Mouse (Mus musculus): ENCODE data around the gene Dok5. TPM values are rescaled to one million over a fixed set of nuclear protein-coding genes. Genes with fewer than 3 reads are reported as not detected.

Dok5 gene
- total RNA-seq, 2 experiments from 2014 or later = 33.9 to 35.1 TPM

DNA sequence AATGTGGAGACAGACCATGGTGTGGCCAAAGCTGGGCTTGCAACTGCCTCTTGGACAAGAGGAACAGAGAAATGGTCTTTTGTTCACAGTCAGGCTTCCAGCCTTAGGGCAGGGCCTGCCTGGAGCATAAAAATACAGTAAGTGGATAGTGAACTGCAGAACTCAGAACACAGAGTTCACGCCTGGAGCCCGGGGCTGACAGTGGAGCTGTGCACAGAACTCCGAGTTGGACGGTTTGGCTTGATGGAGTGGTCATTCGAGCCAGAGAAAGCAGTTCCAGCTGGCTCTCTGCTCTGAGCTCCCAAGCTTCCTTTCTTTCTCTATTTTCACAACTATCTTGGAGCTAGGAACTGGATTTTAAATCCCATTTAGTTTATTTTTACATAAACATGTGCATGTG is 124.5 kb downstream of the Dok5 start:
- DNase-seq (ENCODE audit: low spot score in 2 of 2) = no peak

DNA sequence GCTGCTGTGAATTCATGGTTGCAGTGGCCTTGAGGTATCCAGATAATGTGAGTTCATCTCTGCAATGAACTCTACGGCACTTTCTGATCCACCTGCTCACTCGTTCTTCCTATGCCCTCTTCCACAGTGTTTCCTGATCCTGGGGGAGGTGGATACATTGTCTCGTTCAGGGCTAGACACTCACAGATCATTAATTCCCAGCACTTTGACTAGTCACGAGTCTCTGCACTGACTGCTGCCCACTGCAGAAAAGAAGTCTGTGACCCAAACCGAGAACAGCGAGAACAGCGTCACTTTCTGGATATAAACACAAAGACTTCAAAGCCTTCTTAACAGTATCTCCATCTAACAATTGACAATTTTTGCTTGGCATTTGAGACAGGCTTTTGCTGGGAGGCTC is 125.9 kb downstream of the Dok5 start:
- no peak for DNase-seq (ENCODE audit: low spot score in 2 of 2)

DNA sequence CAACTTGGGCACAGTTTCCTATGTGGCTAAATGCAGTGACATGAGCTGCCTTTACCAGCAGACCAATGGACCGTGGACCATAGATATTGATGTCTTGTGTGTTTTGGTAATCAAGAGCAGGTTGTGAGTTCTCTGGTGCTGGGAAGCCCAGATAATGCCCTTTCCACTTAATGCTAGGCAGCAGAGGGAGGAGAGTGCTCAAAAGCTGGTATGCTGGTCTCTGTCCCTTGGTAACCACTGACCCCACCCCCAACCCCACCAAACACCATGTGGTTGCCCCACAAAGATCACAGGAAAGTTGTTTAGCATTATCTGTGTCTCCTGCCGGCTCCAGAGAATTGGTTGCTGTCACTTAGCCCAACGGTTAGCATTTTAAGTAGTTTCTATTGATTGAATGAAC is 127.0 kb downstream of the Dok5 start:
- no peak for DNase-seq (ENCODE audit: low spot score in 2 of 2)

DNA sequence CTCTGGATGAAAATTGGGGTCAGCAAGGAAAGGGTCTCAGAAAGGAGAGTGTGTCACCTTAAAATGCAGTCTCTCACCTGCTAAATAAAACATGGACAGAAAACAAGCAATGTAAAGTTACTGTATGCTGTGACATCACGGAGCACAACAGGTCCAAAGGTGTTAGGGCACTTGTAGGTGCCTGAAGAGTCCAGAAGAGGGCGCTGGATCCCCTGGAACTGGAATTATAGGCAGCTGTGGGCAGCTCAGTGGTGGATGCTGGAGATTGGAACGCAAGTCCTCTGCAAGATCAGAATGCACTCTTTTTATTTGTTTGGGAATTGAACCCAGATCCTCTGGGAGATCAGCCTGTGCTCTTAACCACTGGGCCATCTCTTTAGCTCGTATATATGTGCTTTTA is 129.0 kb downstream of the Dok5 start:
- DNase-seq (ENCODE audit: low spot score in 2 of 2) = no peak

DNA sequence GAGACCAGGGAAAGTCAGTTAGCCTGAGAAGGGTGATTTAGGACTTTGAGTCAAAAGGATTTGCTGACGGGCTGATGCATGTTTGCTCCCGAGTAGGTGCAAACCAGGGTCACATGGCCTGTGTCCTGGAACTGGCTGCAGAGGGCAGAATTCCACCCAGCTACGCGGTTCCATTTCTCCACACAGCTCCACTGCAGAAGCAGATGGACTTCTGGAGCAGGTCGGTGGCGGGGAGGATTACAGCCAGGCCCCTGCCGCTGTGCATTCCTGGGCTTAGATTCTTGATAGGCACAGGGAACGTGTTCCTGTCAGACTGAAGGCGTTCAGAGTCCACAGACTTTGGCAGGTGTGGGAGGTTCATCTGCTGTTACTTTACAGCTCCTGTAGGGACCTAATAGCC is 131.2 kb downstream of the Dok5 start:
- DNase-seq (ENCODE audit: low spot score in 2 of 2) = no peak

DNA sequence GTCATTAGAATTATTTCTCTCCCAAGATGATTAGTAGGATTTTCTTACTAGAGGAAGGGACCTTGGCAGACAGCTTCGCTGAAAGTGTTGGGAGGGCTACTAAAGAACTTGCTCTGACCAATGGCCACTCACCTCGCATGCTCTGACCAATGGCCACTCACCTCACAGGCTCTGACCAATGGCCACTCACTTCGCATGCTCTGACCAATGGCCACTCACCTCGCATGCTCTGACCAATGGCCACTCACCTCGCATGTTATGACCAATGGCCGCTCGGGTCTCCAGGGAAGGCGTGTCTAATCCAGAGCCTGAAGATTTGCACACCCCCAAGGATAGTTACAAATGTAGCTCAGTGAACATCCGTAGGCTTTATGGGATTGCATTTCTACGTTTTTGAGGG is 131.6 kb downstream of the Dok5 start:
- no peak for DNase-seq (ENCODE audit: low spot score in 2 of 2)

DNA sequence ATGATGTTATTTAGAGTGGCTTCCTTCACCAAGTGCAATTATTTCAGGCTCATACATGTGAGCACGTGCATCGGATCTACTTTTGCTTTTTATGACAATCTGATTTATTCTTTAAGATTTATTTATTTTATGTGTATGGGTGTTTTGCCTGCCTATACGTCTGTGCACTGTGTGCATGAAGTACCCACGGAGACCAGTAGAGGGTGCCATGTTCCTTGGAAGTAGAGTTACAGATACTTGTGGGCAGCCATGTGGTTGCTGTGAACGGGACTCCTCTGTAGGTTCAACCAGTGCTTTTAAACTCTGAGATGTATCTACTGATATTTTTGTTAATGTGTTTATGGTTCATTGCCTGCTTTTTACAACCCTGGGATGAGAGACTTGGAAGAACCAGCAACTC is 132.4 kb downstream of the Dok5 start:
- DNase-seq (ENCODE audit: low spot score in 2 of 2) = no peak

DNA sequence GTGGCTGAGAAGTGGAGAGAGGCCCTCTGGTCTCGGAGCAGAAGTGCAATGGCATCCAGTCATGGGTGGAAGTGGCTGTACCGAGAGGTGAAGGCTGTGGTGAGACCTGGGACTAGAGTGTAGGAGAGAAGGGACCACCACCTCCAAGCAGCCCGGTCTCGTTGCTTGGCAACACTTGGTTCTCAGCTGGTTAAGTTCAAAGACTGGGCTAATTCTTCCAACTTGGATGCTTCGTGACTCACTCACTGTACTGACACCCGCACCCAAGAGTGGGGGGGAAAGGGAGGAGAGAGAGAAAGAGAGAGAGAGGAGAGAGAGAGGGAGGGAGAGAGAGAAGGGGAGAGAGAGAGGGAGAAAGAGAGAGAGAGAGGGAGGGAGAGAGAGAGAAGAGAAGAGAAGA is 133.2 kb downstream of the Dok5 start:
- peak in 1 of 2 experiments; percentile 24 for DNase-seq (ENCODE audit: low spot score in 2 of 2)

DNA sequence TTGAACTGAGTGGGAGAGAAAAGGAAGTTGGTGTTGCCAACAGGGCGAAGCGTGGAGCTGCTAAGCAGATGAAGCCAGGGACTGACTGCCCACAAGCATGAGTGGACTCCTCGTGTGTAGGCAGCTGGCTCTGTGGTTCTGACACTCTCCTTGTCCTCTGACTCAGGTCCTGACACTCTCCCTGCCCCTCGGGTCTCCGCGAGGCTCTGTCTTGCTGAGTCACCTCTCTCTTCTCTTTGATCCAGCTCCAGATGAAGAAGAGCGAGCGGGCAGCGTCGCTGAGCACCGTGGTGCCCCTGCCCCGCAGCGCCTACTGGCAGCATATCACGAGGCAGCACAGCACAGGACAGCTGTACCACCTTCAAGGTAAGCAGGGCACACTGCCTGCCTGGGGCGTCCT is 139.0 kb downstream of the Dok5 start:
- DNase-seq (ENCODE audit: low spot score in 2 of 2) = no peak

DNA sequence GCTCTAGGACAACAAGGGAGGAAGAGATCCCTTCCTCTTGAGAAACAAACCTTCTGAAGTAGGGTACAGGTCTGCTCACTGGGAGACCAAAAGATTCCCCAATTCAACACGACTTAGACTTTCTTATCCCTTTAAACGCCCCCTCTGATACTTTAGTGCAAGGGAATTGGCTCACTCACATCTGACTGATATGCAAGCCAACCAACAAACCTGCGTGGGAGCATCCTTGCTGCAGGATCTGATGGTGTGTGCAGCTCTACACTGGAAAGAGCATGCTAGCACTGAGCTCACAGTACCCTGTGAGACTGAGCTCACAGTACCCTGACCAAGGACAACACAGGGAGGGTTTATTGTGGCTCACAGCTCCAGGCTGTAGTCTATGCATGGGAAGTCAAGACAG is 139.9 kb downstream of the Dok5 start:
- peak; percentile 28 to 30 for DNase-seq (ENCODE audit: low spot score in 2 of 2)

DNA sequence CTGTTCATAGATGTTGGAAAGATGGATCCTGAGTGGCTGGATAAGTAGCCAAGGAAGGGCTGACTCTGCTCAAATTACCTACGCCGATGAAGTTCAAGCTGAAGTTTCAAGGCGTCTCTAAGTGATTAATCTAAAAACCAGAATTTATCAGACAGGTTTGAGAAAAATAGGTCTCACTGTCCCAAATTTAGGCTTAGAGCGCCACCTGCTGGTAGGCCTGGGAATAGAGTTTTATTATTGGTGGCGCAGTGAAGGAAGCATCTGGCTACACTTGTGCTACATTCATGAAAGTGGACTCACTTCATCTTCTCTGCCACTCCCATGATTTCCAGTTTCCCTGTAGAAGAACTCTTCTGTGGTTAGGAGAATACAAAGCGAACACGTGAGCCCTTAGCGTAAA is 141.8 kb downstream of the Dok5 start:
- peak; percentile 81 to 87 for DNase-seq (ENCODE audit: low spot score in 2 of 2)

DNA sequence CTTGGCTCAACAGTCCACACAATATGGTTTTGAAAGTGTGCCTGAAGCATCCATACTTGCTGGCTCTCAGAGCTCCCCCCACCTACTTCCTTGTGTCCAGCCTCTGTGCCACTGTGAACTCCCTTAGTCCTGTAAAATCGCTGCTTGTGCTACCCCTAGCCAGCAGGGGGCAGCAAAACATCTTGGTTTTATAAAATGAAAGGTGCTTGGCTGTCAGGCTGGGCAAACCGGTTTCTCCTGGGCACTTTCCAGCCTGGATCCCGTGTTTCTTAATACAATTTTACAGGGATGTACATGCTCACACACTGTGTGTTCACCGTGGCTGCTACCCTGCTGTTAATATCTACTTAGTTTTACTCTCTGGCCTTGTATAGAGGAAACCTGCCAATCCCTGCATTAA is 145.9 kb downstream of the Dok5 start:
- peak; percentile 82 to 89 for DNase-seq (ENCODE audit: low spot score in 2 of 2)

DNA sequence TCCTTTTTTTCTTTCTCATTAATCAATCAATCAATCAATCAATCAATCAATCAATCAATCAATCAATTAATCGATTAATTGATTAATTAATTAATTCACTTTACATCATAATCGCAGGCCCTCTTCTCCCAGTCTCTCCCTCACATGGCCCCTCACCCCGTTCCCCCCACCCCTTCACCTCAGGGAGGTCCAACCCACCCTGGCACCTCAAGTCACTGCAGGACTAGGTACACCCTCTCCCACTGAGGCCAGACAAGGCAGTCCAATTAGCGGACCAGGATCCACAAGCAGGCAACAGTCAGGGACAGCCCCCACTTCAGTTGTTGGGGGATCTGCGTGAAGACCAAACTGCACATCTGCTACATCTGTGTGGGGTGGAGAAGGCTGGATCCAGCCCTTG is 146.3 kb downstream of the Dok5 start:
- no peak for DNase-seq (ENCODE audit: low spot score in 2 of 2)

DNA sequence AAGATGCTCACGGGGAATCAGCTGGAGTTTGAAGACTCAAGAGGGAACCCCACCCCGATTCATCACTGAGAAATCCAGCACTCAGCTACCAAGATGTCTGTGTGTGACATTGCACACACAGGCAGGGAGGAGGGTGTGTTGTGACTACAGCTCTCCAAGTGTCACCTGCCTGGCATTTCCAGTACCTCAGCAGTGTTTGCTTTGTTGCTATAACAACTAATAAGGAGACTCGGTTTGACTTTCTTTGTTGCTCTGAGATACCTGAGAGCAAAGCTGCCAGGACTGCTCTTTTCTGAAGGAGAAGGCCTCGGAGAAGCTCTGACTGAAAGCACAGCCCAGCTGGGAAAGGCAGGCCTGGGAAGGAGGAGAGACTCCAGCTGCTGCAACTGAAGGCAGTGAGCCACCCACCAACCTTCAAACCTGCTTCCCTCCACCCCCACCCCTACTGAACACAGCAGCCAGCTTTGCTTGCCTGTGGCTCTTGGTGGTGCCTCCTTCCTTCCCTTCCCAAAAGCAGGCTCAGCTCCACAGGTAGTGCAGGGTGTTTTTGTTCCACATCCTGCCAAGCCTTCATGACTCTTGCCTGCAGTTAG is 152.7 kb downstream of the Dok5 start:
- no peak for DNase-seq (ENCODE audit: low spot score in 2 of 2)

DNA sequence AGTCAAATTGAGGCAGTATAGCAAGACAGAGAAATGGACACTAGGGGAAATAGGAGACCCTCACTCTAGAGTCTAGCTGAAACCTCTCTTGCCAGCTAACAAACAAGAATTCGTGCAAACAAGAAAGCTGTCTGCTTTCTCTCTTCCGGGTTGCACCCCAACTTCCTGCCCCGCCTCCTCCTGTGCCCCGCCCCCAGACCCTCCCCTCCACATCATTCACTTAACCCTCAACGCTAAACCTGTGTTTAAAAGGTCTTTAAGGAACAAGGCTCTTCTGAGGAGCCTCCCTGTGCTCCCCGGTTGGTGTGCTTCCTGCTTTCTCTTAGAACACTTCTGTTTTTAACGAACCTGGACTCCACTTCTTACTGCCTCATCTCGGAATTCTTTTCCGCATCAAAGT is 156.4 kb downstream of the Dok5 start:
- no peak for DNase-seq (ENCODE audit: low spot score in 2 of 2)

DNA sequence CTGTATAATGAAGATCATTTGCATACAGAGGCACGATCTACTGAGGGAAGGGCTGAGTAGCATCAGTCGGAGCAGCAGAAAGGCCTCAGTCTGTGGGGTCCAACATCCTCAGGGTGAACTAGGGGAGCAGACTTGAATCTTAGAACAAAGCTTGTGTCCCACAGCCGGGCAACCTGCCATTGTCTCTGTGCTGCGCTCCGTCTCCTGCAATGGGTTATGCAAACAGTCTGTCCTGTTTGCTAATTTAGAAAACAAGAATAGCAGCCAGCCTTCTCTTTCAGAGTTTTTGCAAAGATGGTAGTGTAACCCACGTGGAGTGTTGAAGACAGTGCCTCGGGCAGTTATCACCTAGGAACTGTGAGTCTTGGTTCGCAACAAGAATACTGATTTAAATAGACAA is 163.5 kb downstream of the Dok5 start:
- peak; percentile 43 to 44 for DNase-seq (ENCODE audit: low spot score in 2 of 2)

DNA sequence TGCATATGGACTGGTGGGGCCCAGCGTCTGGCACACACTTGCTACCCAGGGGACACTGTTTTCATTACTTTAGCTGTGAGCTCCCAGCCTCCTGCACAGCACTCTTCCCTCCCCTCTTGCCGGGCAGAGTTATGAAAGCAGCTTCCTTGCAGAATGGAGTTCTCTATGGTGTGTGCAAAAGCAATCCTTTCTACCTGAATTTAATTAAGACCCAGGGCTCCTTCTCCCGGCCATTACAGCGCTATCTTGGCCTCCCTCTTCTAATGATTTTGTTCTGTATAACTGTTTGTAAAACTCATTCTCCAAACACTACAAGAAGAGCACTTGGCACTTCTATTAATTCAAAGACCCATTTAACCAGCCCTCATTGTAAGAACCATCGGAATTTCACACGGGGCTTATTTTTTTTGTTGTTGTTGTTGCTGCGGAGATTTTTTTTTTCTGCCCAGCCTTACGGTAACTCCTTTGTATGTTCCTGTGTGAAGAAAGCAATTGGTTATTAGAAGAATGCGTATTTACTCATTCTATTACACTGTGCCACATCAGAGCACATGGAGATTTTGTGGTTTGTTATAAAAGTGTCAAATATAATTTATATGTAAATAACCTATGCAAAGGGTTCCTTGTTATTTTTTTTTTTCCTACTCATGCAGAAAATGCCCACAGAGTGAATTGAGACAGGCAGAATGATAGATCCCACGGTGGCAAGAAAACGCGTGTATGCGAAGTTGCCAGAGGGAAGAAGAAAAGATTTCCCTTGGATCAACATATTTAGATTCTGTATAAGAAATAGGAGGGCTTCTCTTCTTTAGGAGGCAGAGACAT is 170.8 kb downstream of the Dok5 start:
- DNase-seq (ENCODE audit: low spot score in 2 of 2) = no peak

DNA sequence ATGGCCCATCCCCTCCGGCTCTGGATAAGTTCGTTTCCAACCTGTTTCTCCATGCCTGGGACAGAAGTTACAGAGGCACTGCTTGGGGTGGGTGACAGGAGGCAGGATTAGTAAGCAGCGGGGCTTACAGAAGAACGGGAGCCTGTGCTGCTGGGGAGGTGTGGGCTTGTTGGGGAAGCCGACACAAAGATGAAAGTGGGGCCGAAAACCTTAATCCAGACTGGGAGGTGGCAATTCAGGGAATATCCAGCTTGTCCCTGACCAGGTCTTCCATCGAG is 171.4 kb downstream of the Dok5 start:
- no peak for DNase-seq (ENCODE audit: low spot score in 2 of 2)

DNA sequence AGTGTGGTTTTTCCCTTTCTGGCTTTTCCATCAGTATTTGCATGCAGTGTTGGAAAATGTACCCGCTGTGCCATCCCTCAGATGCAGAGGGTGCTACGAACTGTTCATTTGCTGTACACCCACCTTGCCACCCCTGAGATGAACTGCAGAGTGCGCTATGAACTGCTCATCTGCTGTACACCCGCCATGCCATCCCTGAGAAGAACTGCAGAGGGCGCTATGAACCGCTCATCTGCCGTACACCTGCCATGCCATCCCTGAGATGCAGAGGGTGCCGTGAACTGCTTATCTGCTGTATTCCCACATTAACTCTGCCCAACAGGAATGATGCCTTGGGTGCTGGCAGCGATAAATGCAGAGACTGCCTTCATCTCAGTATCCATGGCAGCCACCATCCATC is 171.8 kb downstream of the Dok5 start:
- no peak for DNase-seq (ENCODE audit: low spot score in 2 of 2)

DNA sequence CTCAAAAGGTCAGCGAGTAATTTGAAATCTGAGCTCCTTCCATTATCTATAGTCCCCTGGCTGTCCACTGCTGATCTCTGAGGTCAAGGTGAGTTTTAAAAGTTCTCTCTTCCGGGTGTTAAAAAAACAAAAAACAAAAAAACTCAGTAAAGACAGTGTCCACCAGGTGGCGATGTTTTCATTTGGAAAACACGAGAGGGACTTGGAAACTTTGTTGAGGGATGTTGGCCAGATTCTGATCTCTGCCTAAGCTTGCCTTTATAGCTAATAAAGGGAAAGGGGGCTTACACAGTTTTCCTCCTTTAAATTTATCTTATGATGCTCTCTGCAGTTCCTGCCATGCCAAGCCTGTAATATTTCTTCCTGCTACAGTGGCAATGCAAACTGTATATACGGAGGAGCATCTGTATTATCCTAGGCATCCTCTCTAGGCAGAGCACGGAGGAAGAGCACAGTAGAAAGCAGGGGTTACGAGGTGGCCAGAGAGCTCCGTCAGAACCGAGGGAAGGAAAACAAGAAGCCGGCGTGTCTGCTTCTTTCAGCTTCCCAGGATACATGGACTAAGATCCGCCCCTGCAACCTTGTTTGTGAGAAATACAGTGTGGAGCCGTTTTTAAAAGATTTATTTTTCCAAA is 181.1 kb downstream of the Dok5 start:
- peak; percentile 41 to 58 for DNase-seq (ENCODE audit: low spot score in 2 of 2)

DNA sequence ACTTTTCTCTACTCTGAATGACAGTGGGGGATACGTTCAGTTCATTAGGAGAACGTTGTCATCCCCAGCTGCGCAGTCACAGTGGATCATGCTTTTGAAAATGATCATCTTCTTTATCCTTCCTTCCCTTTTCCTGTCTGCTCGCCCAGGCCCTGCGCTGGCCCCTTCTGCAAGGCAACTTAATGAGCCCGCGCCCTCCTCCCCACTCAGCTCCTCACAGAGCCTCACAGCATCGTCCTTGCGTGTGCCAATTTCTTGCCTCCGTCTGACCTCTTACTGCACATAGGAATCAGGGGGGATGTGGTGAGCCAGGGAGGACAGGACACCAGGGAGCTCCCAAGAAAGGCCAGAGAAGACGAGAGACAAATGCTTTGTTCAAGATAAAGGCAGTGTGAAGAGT is 182.3 kb downstream of the Dok5 start:
- DNase-seq (ENCODE audit: low spot score in 2 of 2) = no peak

DNA sequence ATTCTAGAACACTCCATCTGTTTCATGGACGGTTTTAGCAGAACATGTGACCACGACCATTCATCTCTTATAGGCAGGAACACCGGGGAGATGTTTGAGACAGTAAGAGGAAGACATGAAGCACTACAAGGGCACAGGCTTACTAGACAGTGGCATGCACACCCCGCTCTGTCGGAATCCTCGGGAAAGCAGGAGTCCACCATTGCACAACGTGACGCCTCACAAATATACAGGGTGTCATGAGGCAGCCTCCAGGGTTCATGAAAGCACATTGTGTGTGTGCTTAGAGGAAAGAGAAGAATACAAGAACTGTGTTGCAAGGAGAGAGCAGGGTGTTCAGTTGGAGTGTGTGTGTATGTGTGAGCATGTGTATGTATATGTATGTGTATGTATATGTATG is 184.0 kb downstream of the Dok5 start:
- DNase-seq (ENCODE audit: low spot score in 2 of 2) = no peak

DNA sequence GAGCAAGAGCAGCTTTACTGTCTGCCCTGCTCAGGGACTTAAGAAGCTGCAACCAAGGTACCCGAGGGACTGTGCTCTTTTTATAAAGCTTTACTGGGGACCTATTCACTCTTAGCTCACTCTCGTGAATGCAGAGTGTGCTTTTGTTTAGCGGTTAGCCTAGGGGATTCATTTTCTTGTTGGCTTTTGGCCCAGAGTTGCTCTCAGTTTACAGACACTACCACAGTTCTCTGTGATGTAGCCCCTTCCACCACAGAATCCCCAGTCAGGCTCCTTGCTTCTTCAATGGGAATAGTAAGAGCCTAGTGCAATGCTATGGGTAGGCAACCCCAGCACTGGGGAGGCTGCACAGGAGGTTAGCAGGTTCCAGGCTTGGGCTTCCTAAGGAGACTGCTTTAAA is 190.7 kb downstream of the Dok5 start:
- DNase-seq (ENCODE audit: low spot score in 2 of 2) = no peak
